Mouse (Mus musculus) ES-Bruce4 (cell line): ENCODE measurements around the gene Hmgb4. TPM values are rescaled to one million over a fixed set of nuclear protein-coding genes. Genes with fewer than 3 reads are reported as not detected.

ENCODE experiments used
- H3K27ac ChIP-seq: 2 replicates; pipeline ENCODE4 v1.5.1; 2012; ENCODE audit warnings: low read length, inconsistent platforms; ENCODE audit not compliant: insufficient read depth
- H3K27me3 ChIP-seq: 2 replicates; pipeline ENCODE4 v1.6.1; 2012; ENCODE audit warnings: mild to moderate bottlenecking, low read length, inconsistent platforms; ENCODE audit not compliant: control insufficient read depth, poor library complexity, insufficient read depth, severe bottlenecking
- H3K36me3 ChIP-seq: 2 replicates; pipeline ENCODE4 v1.6.1; 2012; ENCODE audit warnings: inconsistent platforms, mild to moderate bottlenecking, low read length, moderate library complexity; ENCODE audit not compliant: control insufficient read depth, poor library complexity, insufficient read depth, severe bottlenecking
- H3K4me1 ChIP-seq: one replicate; pipeline ENCODE4 v1.8.1; 2011; ENCODE audit warnings: low read length; ENCODE audit not compliant: control insufficient read depth, insufficient read depth
- H3K4me3 ChIP-seq: 2 replicates; pipeline ENCODE4 v1.5.1; 2011; ENCODE audit warnings: low read depth, mild to moderate bottlenecking, low read length
- H3K9ac ChIP-seq: 2 replicates; pipeline ENCODE4 v1.6.1; 2012; ENCODE audit warnings: low read depth, mild to moderate bottlenecking, inconsistent platforms; ENCODE audit not compliant: poor library complexity, severe bottlenecking
- H3K9me3 ChIP-seq: replicated peaks from 2 replicates; pipeline ENCODE4 v1.6.1; 2012; ENCODE audit warnings: mild to moderate bottlenecking, low read length, inconsistent platforms; ENCODE audit not compliant: control insufficient read depth, poor library complexity, insufficient read depth, severe bottlenecking
- CTCF ChIP-seq: IDR thresholded peaks from one replicate; pipeline ENCODE4 v1.8.1; 2011; ENCODE audit warnings: low read depth, low read length
- EP300 ChIP-seq: IDR thresholded peaks from 2 replicates; pipeline ENCODE4 v1.6.1; 2011; ENCODE audit warnings: low read depth, low read length; ENCODE audit not compliant: insufficient read depth
- POLR2A ChIP-seq: IDR thresholded peaks from one replicate; pipeline ENCODE4 v1.8.1; 2011; ENCODE audit warnings: low read length; ENCODE audit not compliant: insufficient read depth
- polyA plus RNA-seq: library from polyadenylated mRNA; stranded (reverse); fragments of >200 nt; gene quantifications from 2 replicates; pipeline ENCODE4 v1.2.4, GENCODE M21; 2011; ENCODE audit warnings: low read depth; ENCODE audit not compliant: missing spikeins, insufficient read depth, insufficient read length

The Hmgb4 gene
- polyA plus RNA-seq, 1 experiment = not detected

- H3K27ac ChIP-seq = no peak overlapping the region
These were observed 19.5 kb downstream of the Hmgb4 start for GRCm38 (mm10) chr4:128241075-128241853.

GRCm38 (mm10) chr4:128239113-128239512 is 21.6 kb downstream of the Hmgb4 start:
- Histone ChIP-seq H3K27ac (no peak overlapping the region), H3K27me3 (no peaks in the 10 kb centered on the region), H3K36me3 (no peaks in the 10 kb centered on the region), H3K9me3 (no peaks in the 10 kb centered on the region), H3K4me3 (no peak overlapping the region), H3K9ac (no peak overlapping the region), H3K4me1 (no peaks in the 10 kb centered on the region)
- TF ChIP-seq EP300 = no peak
- no peak for TF ChIP-seq POLR2A
- no peak for TF ChIP-seq CTCF

More at GRCm38 (mm10) chr4:128241075-128241853, 19.5 kb downstream of the Hmgb4 start:
- Histone ChIP-seq H3K4me1 (no peaks in the 10 kb centered on the region), H3K27me3 (no peaks in the 10 kb centered on the region), H3K9me3 (no peaks in the 10 kb centered on the region), H3K4me3 (no peak overlapping the region), H3K36me3 (no peaks in the 10 kb centered on the region), H3K9ac (no peak overlapping the region)
- no peak for TF ChIP-seq EP300
- TF ChIP-seq CTCF = no peak
- no peak for TF ChIP-seq POLR2A

- no peak overlapping the region for H3K4me3 ChIP-seq
- TF ChIP-seq EP300 = no peak
- TF ChIP-seq CTCF = no peak
- no peak for TF ChIP-seq POLR2A
These were observed 27.3 kb downstream of the Hmgb4 start for GRCm38 (mm10) chr4:128233458-128233857.

GRCm38 (mm10) chr4:128227377-128228316 is 33.1 kb downstream of the Hmgb4 start:
- Histone ChIP-seq H3K36me3 (no peaks in the 10 kb centered on the region), H3K27ac (no peak overlapping the region), H3K27me3 (no peaks in the 10 kb centered on the region), H3K4me1 (no peaks in the 10 kb centered on the region), H3K4me3 (no peak overlapping the region), H3K9me3 (no peaks in the 10 kb centered on the region), H3K9ac (no peak overlapping the region)
- TF ChIP-seq EP300 (no peak), POLR2A (no peak), CTCF (no peak)

More at GRCm38 (mm10) chr4:128233458-128233857, 27.3 kb downstream of the Hmgb4 start:
- Histone ChIP-seq H3K9ac (no peak overlapping the region), H3K9me3 (no peaks in the 10 kb centered on the region), H3K27me3 (no peaks in the 10 kb centered on the region), H3K4me1 (no peaks in the 10 kb centered on the region), H3K36me3 (no peaks in the 10 kb centered on the region), H3K27ac (no peak overlapping the region)

GRCm38 (mm10) chr4:128224453-128224852 is 36.3 kb downstream of the Hmgb4 start:
- H3K4me3 ChIP-seq = no peak overlapping the region
- no peaks in the 10 kb centered on the region for H3K9me3 ChIP-seq
- no peak for TF ChIP-seq POLR2A
- TF ChIP-seq EP300 = no peak
- no peak for TF ChIP-seq CTCF
- no peaks in the 10 kb centered on the region for H3K27me3 ChIP-seq
- H3K9ac ChIP-seq = no peak overlapping the region
- no peak overlapping the region for H3K27ac ChIP-seq
- no peaks in the 10 kb centered on the region for H3K36me3 ChIP-seq
- no peaks in the 10 kb centered on the region for H3K4me1 ChIP-seq
